Mouse (Mus musculus) ovary, postnatal 36 days (tissue): Measurements from ENCODE around the gene BC049762.

ENCODE experiments used
- DNase-seq: peaks from one replicate; pipeline ENCODE4 v3.0.0; 2022; ENCODE audit warnings: low spot score, mixed read lengths

The BC049762 gene

GRCm38 (mm10) chr11:51214021-51214420, 48.8 kb downstream of the BC049762 start:
- DNase-seq, result no peak

GRCm38 (mm10) chr11:51211426-51211825, 51.4 kb downstream of the BC049762 start:
- DNase-seq, result no peak

DNA sequence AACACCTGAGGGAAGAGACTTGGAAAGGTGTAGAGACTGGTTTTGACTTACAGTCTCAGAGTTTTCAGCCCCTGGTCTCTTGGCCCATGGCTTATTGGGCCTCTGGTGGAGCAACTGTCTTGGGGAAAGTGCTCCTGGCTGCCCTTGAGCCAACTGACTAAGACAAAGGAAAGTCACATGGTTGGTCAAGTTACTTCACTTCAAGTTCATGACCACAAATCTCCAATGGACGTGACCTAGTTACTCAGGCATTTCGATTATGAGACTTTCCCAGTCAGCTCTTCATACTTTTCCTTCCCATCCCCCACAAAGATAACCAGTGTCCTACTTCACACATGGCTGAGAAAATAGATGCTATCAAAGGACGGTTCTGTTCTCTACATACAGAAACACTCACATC, 55.1 kb downstream of the BC049762 start:
- no peak for DNase-seq
